Mouse (Mus musculus) hindbrain, embryonic 11.5 days (tissue): Measurements from ENCODE around the gene Gfy. TPM values are rescaled to one million over a fixed set of nuclear protein-coding genes. Genes with fewer than 3 reads are reported as not detected.
A peak's percentile ranks its signal among the peaks of the same experiment; 100 is the strongest.
"Not testable (repeated sequence)": the region's sequence is repeated elsewhere in the genome, so short reads cannot be mapped to it uniquely, and the experiment has no call there.

ENCODE experiments used
- ATAC-seq: fragments of 200-750 bp; cut with Nextera tagmentation; 2 replicates; pipeline ENCODE4 v1.8.0; 2017; ENCODE audit warnings: mild to moderate bottlenecking, moderate TSS enrichment, moderate library complexity; ENCODE audit not compliant: low FRiP score
- DNase-seq: peaks from one replicate; pipeline ENCODE4 v3.0.0-alpha.2; 2015; ENCODE audit warnings: low spot score
- H3K27ac ChIP-seq: fragments of 300-500 bp; sonication (generic); 2 replicates; pipeline ENCODE4 v1.5.1; 2014; ENCODE audit warnings: mild to moderate bottlenecking, low read depth, low read length
- H3K27me3 ChIP-seq: fragments of 300-500 bp; sonication (generic); 2 replicates; pipeline ENCODE4 v1.6.1; 2014; ENCODE audit warnings: mild to moderate bottlenecking, low read length, moderate library complexity, mixed read lengths; ENCODE audit not compliant: control insufficient read depth, insufficient read depth
- H3K36me3 ChIP-seq: fragments of 300-500 bp; sonication (generic); 2 replicates; pipeline ENCODE4 v1.6.1; 2014; ENCODE audit warnings: mild to moderate bottlenecking, low read length, moderate library complexity, mixed read lengths; ENCODE audit not compliant: control insufficient read depth, insufficient read depth
- H3K4me1 ChIP-seq: fragments of 300-500 bp; sonication (generic); replicated peaks from 2 replicates; pipeline ENCODE4 v1.6.1; 2014; ENCODE audit warnings: low read length, mixed read lengths; ENCODE audit not compliant: control insufficient read depth, insufficient read depth
- H3K4me2 ChIP-seq: fragments of 300-500 bp; sonication (generic); replicated peaks from 2 replicates; pipeline ENCODE4 v1.6.1; 2014; ENCODE audit warnings: mild to moderate bottlenecking, low read depth, low read length
- H3K4me3 ChIP-seq: fragments of 300-500 bp; sonication (generic); 2 replicates; pipeline ENCODE4 v1.5.1; 2014; ENCODE audit warnings: low read depth, low read length
- H3K9ac ChIP-seq: fragments of 300-500 bp; sonication (generic); 2 replicates; pipeline ENCODE4 v1.6.1; 2014; ENCODE audit warnings: low read depth, low read length
- H3K9me3 ChIP-seq: fragments of 300-500 bp; sonication (generic); 2 replicates; pipeline ENCODE4 v1.6.1; 2016; ENCODE audit warnings: low read length; ENCODE audit not compliant: control insufficient read depth
- WGBS: fragments of 180-500 bp; shearing (Covaris S2); extraction: QIAGEN DNeasy Blood & Tissue Kit; methylation state at CpG from one replicate; pipeline ENCODE4 v1.1.7; 2014; 5-methylcytosine and 5-hydroxymethylcytosine counted together
- polyA plus RNA-seq: library from polyadenylated mRNA; unstranded; fragments of >200 nt; fragmentation: Nextera tagmentation; extraction: Ambion mirVana; gene quantifications from 2 replicates; pipeline ENCODE4 v1.2.1, GENCODE M21; 2014

Gene Gfy
- polyA plus RNA-seq, 1 experiment from 2014 or later: not detected

DNA sequence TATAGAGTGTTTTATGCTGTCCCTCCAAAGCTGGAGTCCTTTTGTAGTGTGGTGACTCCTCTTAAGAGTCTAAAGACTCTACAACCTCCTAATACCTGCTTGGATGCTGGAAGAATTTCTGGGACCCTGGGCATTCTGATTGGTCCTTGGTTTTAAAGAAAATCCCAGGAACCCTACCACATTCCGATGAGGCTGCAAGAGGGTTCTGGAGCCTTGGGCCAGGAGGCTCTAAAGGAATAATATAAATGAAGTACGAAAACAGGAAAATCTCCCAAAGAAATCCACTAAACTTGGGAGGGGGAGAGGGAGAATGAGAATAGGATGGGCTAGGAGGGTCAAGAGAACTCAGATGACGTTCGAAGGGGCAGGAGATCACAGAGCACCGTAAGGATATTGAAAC is 25.8 kb downstream of the Gfy start:
- DNase-seq (no peak), ATAC-seq (peak; percentile 25; the same call in 1 of the 2 replicates)
- Histone ChIP-seq H3K36me3 (0 out of 2 replicates have a peak, but pooled peaks cover 2% of the 10 kb centered on the region), H3K27ac (peak overlapping the region; percentile 80), H3K27me3 (no peaks in the 10 kb centered on the region), H3K9me3 (no peaks in the 10 kb centered on the region), H3K4me1 (peaks cover 2% of the 10 kb centered on the region; the same call in 1 of the 2 replicates), H3K4me3 (peak overlapping the region; percentile 65), H3K4me2 (peak overlapping the region; percentile 74), H3K9ac (peak overlapping the region; percentile 91)
- 9% methylated on average over 5 of the region's 5 CpGs for WGBS

DNA sequence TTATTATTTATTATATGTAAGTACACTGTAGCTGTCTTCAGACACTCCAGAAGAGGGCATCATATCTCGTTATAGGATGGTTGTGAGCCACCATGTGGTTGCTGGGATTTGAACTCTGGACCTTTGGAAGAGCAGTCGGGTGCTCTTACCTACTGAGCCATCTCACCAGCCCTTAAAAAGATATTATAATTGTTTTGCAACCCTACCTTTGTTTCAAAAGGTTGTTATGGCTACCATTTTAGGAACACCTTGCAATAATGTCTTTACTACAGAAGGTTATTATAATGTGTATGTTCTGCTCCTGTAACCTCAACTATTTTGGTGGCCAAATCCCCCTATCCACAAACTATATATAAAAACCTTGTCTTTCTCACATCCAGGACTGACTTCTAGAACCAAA is 26.3 kb downstream of the Gfy start:
- not testable (repeated sequence) for H3K27ac ChIP-seq, H3K36me3 ChIP-seq, ATAC-seq, H3K27me3 ChIP-seq, H3K9me3 ChIP-seq, H3K4me2 ChIP-seq, H3K4me3 ChIP-seq, H3K4me1 ChIP-seq, DNase-seq
- WGBS: 91% methylated on average over 2 of the region's 2 CpGs
- H3K9ac ChIP-seq: peak overlapping the region; percentile 91; the same call in 1 of the 2 replicates

- H3K4me1 ChIP-seq: peaks cover 2% of the 10 kb centered on the region; the same call in 1 of the 2 replicates
- H3K27ac ChIP-seq: no peak overlapping the region
- H3K9ac ChIP-seq: no peak overlapping the region
- H3K9me3 ChIP-seq: no peaks in the 10 kb centered on the region
- H3K36me3 ChIP-seq: no peaks in the 10 kb centered on the region
- WGBS: 61% methylated on average over 11 of the region's 11 CpGs
- H3K4me2 ChIP-seq: no peak overlapping the region
- H3K27me3 ChIP-seq: no peaks in the 10 kb centered on the region
- no peak overlapping the region for H3K4me3 ChIP-seq
- no peak for DNase-seq
- no peak for ATAC-seq
Observed at GRCm38 (mm10) chr7:45151303-45151702, 28.1 kb downstream of the Gfy start.

GRCm38 (mm10) chr7:45150321-45150720 is 29.0 kb downstream of the Gfy start:
- no peak overlapping the region for H3K4me2 ChIP-seq
- 59% methylated on average over 4 of the region's 4 CpGs for WGBS
- peaks cover 2% of the 10 kb centered on the region; the same call in 1 of the 2 replicates for H3K4me1 ChIP-seq
- H3K36me3 ChIP-seq: no peaks in the 10 kb centered on the region
- no peak for ATAC-seq
- H3K9me3 ChIP-seq: no peaks in the 10 kb centered on the region
- no peak overlapping the region for H3K9ac ChIP-seq
- no peaks in the 10 kb centered on the region for H3K27me3 ChIP-seq
- no peak overlapping the region for H3K27ac ChIP-seq
- H3K4me3 ChIP-seq: no peak overlapping the region
- DNase-seq: no peak

DNA sequence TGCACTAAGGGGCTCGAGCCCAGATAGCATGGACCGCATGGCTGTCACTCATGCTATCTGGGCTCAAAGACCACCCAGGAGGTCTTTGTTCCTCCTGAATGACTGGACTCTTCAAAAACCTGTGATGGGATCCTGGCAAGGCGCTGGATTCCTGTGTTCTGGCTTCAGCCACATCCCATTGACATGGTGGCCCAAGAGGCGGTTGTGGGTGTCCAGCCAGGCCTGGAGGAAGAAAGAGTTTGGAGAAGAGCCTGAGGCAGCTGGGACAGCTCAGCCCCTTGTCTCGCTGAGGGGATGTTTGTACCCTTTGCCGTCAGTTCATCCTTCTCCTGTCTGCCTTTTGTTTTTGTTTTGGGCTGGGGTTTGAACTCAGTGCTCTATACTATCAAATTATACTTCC is 29.8 kb downstream of the Gfy start:
- DNase-seq (no peak), ATAC-seq (no peak)
- no peaks in the 10 kb centered on the region for H3K36me3 ChIP-seq
- WGBS: 39% methylated on average over 6 of the region's 6 CpGs
- H3K27ac ChIP-seq: no peak overlapping the region
- no peaks in the 10 kb centered on the region for H3K27me3 ChIP-seq
- H3K9me3 ChIP-seq: no peaks in the 10 kb centered on the region
- H3K4me3 ChIP-seq: no peak overlapping the region
- H3K4me1 ChIP-seq: no peaks in the 10 kb centered on the region; the same call in 1 of the 2 replicates
- H3K4me2 ChIP-seq: no peak overlapping the region
- peak overlapping the region; percentile 8; the same call in 1 of the 2 replicates for H3K9ac ChIP-seq

- no peak overlapping the region for H3K27ac ChIP-seq
- DNase-seq (no peak), ATAC-seq (no peak)
- H3K4me3 ChIP-seq: no peak overlapping the region
- H3K9me3 ChIP-seq: no peaks in the 10 kb centered on the region
- H3K27me3 ChIP-seq: no peaks in the 10 kb centered on the region
- WGBS: 63% methylated on average over 4 of the region's 4 CpGs
- H3K4me2 ChIP-seq: no peak overlapping the region
- no peak overlapping the region for H3K9ac ChIP-seq
- H3K36me3 ChIP-seq: no peaks in the 10 kb centered on the region
- H3K4me1 ChIP-seq: no peaks in the 10 kb centered on the region; the same call in 1 of the 2 replicates
Observed at GRCm38 (mm10) chr7:45148534-45149098, 30.8 kb downstream of the Gfy start.

GRCm38 (mm10) chr7:45147899-45148298 is 31.5 kb downstream of the Gfy start:
- Histone ChIP-seq H3K4me1 (no peaks in the 10 kb centered on the region), H3K4me2 (no peak overlapping the region), H3K9ac (no peak overlapping the region), H3K36me3 (no peaks in the 10 kb centered on the region), H3K27me3 (no peaks in the 10 kb centered on the region), H3K9me3 (no peaks in the 10 kb centered on the region), H3K4me3 (no peak overlapping the region), H3K27ac (no peak overlapping the region)
- ATAC-seq: no peak
- DNase-seq: no peak
- WGBS: 86% methylated on average over 11 of the region's 11 CpGs

- Histone ChIP-seq H3K4me1 (no peaks in the 10 kb centered on the region), H3K4me3 (no peak overlapping the region), H3K4me2 (no peak overlapping the region), H3K27me3 (no peaks in the 10 kb centered on the region), H3K27ac (no peak overlapping the region), H3K36me3 (no peaks in the 10 kb centered on the region), H3K9ac (no peak overlapping the region), H3K9me3 (no peaks in the 10 kb centered on the region)
- ATAC-seq (no peak), DNase-seq (no peak)
- WGBS: 93% methylated on average over 11 of the region's 11 CpGs
Observed at GRCm38 (mm10) chr7:45147267-45147666, 32.1 kb downstream of the Gfy start.

DNA sequence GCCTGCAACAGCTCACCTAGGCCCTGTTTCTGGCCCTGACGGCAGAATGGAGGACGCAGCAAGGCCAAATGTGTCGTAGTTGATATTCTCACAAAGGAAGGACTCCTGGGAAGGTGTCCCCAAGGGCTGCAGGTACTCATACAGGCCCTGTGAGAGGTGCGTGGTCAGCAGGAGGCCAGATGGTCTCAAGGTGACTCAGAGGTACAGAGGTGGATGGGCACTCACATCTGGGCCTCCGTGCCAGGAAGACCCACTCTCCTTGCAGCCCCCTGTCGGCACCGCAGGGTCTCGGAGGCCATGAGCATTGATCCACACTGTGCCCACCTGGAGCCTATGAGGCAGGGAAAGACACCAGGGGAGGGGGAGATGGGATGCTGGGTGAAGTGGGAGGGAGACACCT is 33.9 kb downstream of the Gfy start:
- H3K36me3 ChIP-seq: no peaks in the 10 kb centered on the region
- no peaks in the 10 kb centered on the region for H3K27me3 ChIP-seq
- H3K4me3 ChIP-seq: no peak overlapping the region
- no peaks in the 10 kb centered on the region for H3K9me3 ChIP-seq
- ATAC-seq (no peak), DNase-seq (no peak)
- WGBS: 96% methylated on average over 8 of the region's 8 CpGs
- no peak overlapping the region for H3K9ac ChIP-seq
- H3K4me1 ChIP-seq: no peaks in the 10 kb centered on the region
- no peak overlapping the region for H3K27ac ChIP-seq
- no peak overlapping the region for H3K4me2 ChIP-seq
